Mouse (Mus musculus) MEL (cell line): ENCODE data around the gene Igfals.
A peak's percentile ranks its signal among the peaks of the same experiment; 100 is the strongest.

ENCODE experiments used
- CTCF ChIP-seq, 3 experiments: IDR thresholded peaks in 2 of 3; conservative IDR thresholded peaks in 1 of 3; 2 replicates each; pipeline ENCODE4 v1.5.1; 2011 to 2012; ENCODE audit warnings: low read length in 3 of 3, low read depth in 2 of 3, mild to moderate bottlenecking in 2 of 3, improper control_type of control experiment in 1 of 3, inconsistent platforms in 1 of 3, mixed read lengths in 1 of 3, moderate library complexity in 1 of 3; ENCODE audit not compliant: control insufficient read depth in 1 of 3, insufficient read depth in 1 of 3, poor library complexity in 1 of 3, severe bottlenecking in 1 of 3
- EP300 ChIP-seq, 2 experiments: IDR thresholded peaks; 2 replicates each; pipeline ENCODE4 v1.6.1; 2011; ENCODE audit warnings: improper control_type of control experiment in 2 of 2, low read length in 2 of 2, low read depth in 1 of 2, mild to moderate bottlenecking in 1 of 2
- MEF2A ChIP-seq: IDR thresholded peaks from 2 replicates; pipeline ENCODE4 v1.6.1; 2014; ENCODE audit warnings: low read depth, mild to moderate bottlenecking, inconsistent platforms, low read length, improper control_type of control experiment; ENCODE audit not compliant: poor library complexity, insufficient replicate concordance, severe bottlenecking; ENCODE audit errors: extremely low read depth
- POLR2A ChIP-seq, 2 experiments: IDR thresholded peaks; 2 replicates each; pipeline ENCODE4 v1.6.1; 2011 to 2012; ENCODE audit warnings: low read length in 2 of 2, mild to moderate bottlenecking in 2 of 2, control low read depth in 1 of 2, improper control_type of control experiment in 1 of 2, low read depth in 1 of 2, moderate library complexity in 1 of 2; ENCODE audit not compliant: control insufficient read depth in 1 of 2, insufficient read depth in 1 of 2, poor library complexity in 1 of 2
- TCF12 ChIP-seq: IDR thresholded peaks from 2 replicates; pipeline ENCODE4 v1.6.1; 2014; ENCODE audit warnings: low read depth, mild to moderate bottlenecking, inconsistent platforms, low read length, improper control_type of control experiment, moderate library complexity
- ZNF384 ChIP-seq: IDR thresholded peaks from 2 replicates; pipeline ENCODE4 v1.6.1; 2012; ENCODE audit warnings: low read depth, mild to moderate bottlenecking, inconsistent platforms, low read length, improper control_type of control experiment

DNA sequence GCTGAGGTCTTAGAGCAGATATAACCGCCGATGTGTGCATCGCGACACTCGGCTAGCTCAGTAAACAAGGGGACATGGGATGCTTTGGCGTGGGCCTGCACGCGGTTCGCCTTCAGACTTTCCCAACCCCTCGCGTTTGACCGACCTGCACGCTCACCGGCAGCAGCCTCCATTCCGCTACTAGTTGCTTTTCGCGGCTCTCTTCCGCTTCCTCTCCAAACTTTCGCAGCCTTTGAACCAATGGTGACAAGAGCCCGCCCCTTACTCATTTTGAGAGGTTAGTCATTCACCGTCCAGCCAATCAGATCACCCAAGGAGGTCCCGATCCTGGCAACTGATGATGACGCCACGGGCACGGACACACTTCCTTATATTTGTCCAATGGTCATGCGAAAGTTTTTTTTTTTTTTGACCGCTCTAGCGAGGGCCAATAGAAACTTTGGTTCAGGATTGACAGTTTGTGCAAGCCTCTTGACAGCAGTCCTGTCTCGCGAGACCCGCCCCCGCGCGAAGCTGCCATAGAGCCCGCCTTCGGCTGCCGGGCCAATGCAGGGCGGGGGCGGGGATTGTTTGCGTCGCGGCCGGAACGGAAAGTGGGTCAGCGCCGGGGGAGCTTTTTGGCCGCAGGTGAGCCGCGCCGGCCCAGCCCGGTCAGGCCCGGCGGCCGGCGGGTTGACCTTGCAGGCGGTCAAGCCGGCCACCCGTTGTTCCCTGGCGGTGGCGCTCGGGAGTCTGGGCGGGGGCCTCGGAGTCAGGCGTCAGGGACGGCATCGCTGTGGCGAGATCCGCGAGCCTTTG lies 20.5 kb downstream of the Igfals start, which contains the start of the genes Nubp2 and Spsb3:
- TF ChIP-seq CTCF (IDR thresholded peaks at IDR 0.05 in 2 of 3, conservative IDR thresholded peaks at IDR 0.05 in 1 of 3; ENCODE audit: control insufficient read depth in 1 of 3, insufficient read depth in 1 of 3, low read depth in 2 of 3, low read length in 3 of 3, poor library complexity in 1 of 3, severe bottlenecking in 1 of 3) = no peak
- no peak for TF ChIP-seq EP300 (IDR thresholded peaks at IDR 0.05; ENCODE audit: low read depth in 1 of 2, low read length in 2 of 2)
- no peak for TF ChIP-seq MEF2A
- peak; percentile 19; the same call in 1 of the 2 replicates for TF ChIP-seq TCF12
- peak; percentile 45 to 86 for TF ChIP-seq POLR2A (IDR thresholded peaks at IDR 0.05; ENCODE audit: control insufficient read depth in 1 of 2, insufficient read depth in 1 of 2, low read depth in 1 of 2, low read length in 2 of 2, poor library complexity in 1 of 2)
- TF ChIP-seq ZNF384 = peak; percentile 100
